Mouse (Mus musculus): ENCODE results near the gene Glb1l.
"Not testable (repeated sequence)": the region's sequence is repeated elsewhere in the genome, so short reads cannot be mapped to it uniquely, and the experiment has no call there.

The Glb1l gene

GRCm38 (mm10) chr1:75210136-75211087 lies at the start of gene Glb1l, which contains the start of gene Stk16:
Gene Glb1l (minus strand): TSS chr1:75210813.
Gene Stk16 (plus strand): TSS chr1:75210838.
- peak; percentile 97 for DNase-seq (ENCODE audit: low spot score)

GRCm38 (mm10) chr1:75255516-75256046 lies 45.0 kb upstream of the Glb1l start:
- DNase-seq (ENCODE audit: low spot score), result no peak

- DNase-seq (ENCODE audit: low spot score), result no peak
Observed at GRCm38 (mm10) chr1:75254625-75255013, 44.0 kb upstream of the Glb1l start.

- DNase-seq (ENCODE audit: low spot score), result peak; percentile 65
Observed at GRCm38 (mm10) chr1:75253849-75254624, 43.4 kb upstream of the Glb1l start.

GRCm38 (mm10) chr1:75253029-75253428 lies 42.4 kb upstream of the Glb1l start:
- no peak for DNase-seq (ENCODE audit: low spot score)

GRCm38 (mm10) chr1:75252308-75252707 lies 41.7 kb upstream of the Glb1l start:
- DNase-seq (ENCODE audit: low spot score), result no peak

- DNase-seq (ENCODE audit: low spot score), result peak; percentile 78
Observed at GRCm38 (mm10) chr1:75251112-75251970, 40.7 kb upstream of the Glb1l start.

- no peak for DNase-seq (ENCODE audit: low spot score)
Observed at GRCm38 (mm10) chr1:75250498-75250897, 39.9 kb upstream of the Glb1l start.

GRCm38 (mm10) chr1:75248041-75248772 lies 37.6 kb upstream of the Glb1l start:
- DNase-seq (ENCODE audit: low spot score), result no peak

GRCm38 (mm10) chr1:75247071-75247930 lies 36.7 kb upstream of the Glb1l start:
- DNase-seq (ENCODE audit: low spot score), result no peak

- no peak for DNase-seq (ENCODE audit: low spot score)
Observed at GRCm38 (mm10) chr1:75244836-75245235, 34.2 kb upstream of the Glb1l start.

GRCm38 (mm10) chr1:75244175-75244826 lies 33.7 kb upstream of the Glb1l start:
- no peak for DNase-seq (ENCODE audit: low spot score)

GRCm38 (mm10) chr1:75243411-75243810 lies 32.8 kb upstream of the Glb1l start:
- DNase-seq (ENCODE audit: low spot score), result no peak

- DNase-seq (ENCODE audit: low spot score), result no peak
Observed at GRCm38 (mm10) chr1:75239591-75239990, 29.0 kb upstream of the Glb1l start.

- peak; percentile 78 for DNase-seq (ENCODE audit: low spot score)
Observed at GRCm38 (mm10) chr1:75236117-75237050, 25.8 kb upstream of the Glb1l start, which contains the start of gene Dnajb2. Gene Dnajb2 (plus strand): TSS chr1:75236406.

- no peak for DNase-seq (ENCODE audit: low spot score)
Observed at GRCm38 (mm10) chr1:75234606-75235005, 24.0 kb upstream of the Glb1l start.

- DNase-seq (ENCODE audit: low spot score), result not testable (repeated sequence)
Observed at GRCm38 (mm10) chr1:75232489-75232888, 21.9 kb upstream of the Glb1l start.

- no peak for DNase-seq (ENCODE audit: low spot score)
Observed at GRCm38 (mm10) chr1:75231664-75232152, 21.1 kb upstream of the Glb1l start, which contains the start of gene A630095N17Rik. Gene A630095N17Rik (minus strand): TSS chr1:75232102.

Measured in testis, postnatal 14 days (tissue).